8 mouse cellular contexts compared by ENCODE assay signal in genomic region chr4:133967866-133968149, GRCm38 (mm10). TPM values are rescaled to one million over a fixed set of nuclear protein-coding genes. Genes with fewer than 3 reads are reported as not detected.
DNase-seq lines count a peak whose midpoint lies in the region; ATAC-seq lines count a peak whose summit lies in the region.

No protein-coding gene starts in this region.

- no peaks in the 10 kb centered on the region for H3K27me3 ChIP-seq in intestine, embryonic 16.5 days (replicated peaks; ENCODE audit: control insufficient read depth, insufficient read depth, low read length)

- intact Hi-C loops in gastrocnemius, postnatal 36 days (cut with DNase I), result loop anchor here (2.0 kb wide), 2 partner anchors 33 to 57 kb away; partner anchors contain the start of gene Dhdds
- intact Hi-C loops in left cerebral cortex, postnatal 25 days (cut with DNase I), result loop anchor here (1.0 kb wide), 1 partner anchor 57 kb away; no protein-coding TSS in a partner anchor

- peak overlapping the region; percentile 97 for H3K9ac ChIP-seq in intestine, embryonic 16.5 days (ENCODE audit: low read depth, low read length)

- WGBS in intestine, embryonic 16.5 days, result 0% methylated on average over 28 of the region's 29 CpGs

- peak overlapping the region; percentile 97 for H3K4me2 ChIP-seq in intestine, embryonic 16.5 days (ENCODE audit: low read depth, low read length)

- peaks cover 17% of the 10 kb centered on the region for H3K4me1 ChIP-seq in intestine, embryonic 16.5 days (ENCODE audit: control insufficient read depth, insufficient read depth, low read length)

- no peaks in the 10 kb centered on the region for H3K9me3 ChIP-seq in intestine, embryonic 16.5 days (ENCODE audit: control insufficient read depth, low read length)

- H3K27ac ChIP-seq in intestine, embryonic 16.5 days (ENCODE audit: low read length), result peak overlapping the region; percentile 100

- DNase-seq in adrenal gland, adult 8-10 months, result peak; percentile 87
- peak; percentile 95 for DNase-seq in embryo, embryonic 11.5 days (ENCODE audit: low read depth, low spot score)
- DNase-seq in gastrocnemius, postnatal 36 days, result peak; percentile 78 to 85
- peak; percentile 91 to 95 for DNase-seq in left cerebral cortex, postnatal 25 days (ENCODE audit: low spot score in 2 of 2)
- DNase-seq in mesoderm, embryonic 11.5 days (ENCODE audit: low read depth, low spot score), result peak; percentile 98
- DNase-seq in right cerebral cortex, postnatal 25 days, result peak; percentile 89
- DNase-seq in urinary bladder, postnatal 4 days (ENCODE audit: low spot score in 2 of 2), result peak; percentile 90 to 94

- ATAC-seq in intestine, embryonic 16.5 days, result peak; percentile 86

- H3K4me3 ChIP-seq in intestine, embryonic 16.5 days (ENCODE audit: low read length), result peak overlapping the region; percentile 78

- peaks cover 18% of the 10 kb centered on the region for H3K36me3 ChIP-seq in intestine, embryonic 16.5 days (ENCODE audit: control insufficient read depth, insufficient read depth, low read length)

RNA-seq across cellular contexts. Expression of gene Hmgn2, which starts 0.6 kb away (rescaled TPM):
- total RNA-seq in adrenal gland, adult 8-10 months (2022), result 100 to 1,000 TPM; 127 to 139 (median 136) TPM
- total RNA-seq in gastrocnemius, postnatal 36 days (2021), result 10 to 100 TPM; 31.8 to 54.4 TPM
- polyA plus RNA-seq in intestine, embryonic 16.5 days (2015; fragmentation: Nextera tagmentation; extraction: Ambion mirVana), result 1,469 and 1,670 TPM in 2 replicates
- 100 to 1,000 TPM in 1 of 2 experiments, 10 to 100 TPM in 1; 95.1 to 113 TPM for total RNA-seq in left cerebral cortex, postnatal 25 days (2021)

RNA-seq across cellular contexts. Expression of gene Dhdds, which starts 32.9 kb away (rescaled TPM):
- total RNA-seq in adrenal gland, adult 8-10 months (2022), result 10 to 100 TPM; 48.8 to 57.7 (median 57.0) TPM
- 10 to 100 TPM; 10.5 to 10.9 TPM for total RNA-seq in gastrocnemius, postnatal 36 days (2021)
- 41.3 and 45.4 TPM in 2 replicates for polyA plus RNA-seq in intestine, embryonic 16.5 days (2015; fragmentation: Nextera tagmentation; extraction: Ambion mirVana)
- 10 to 100 TPM; 60.5 to 66.1 TPM for total RNA-seq in left cerebral cortex, postnatal 25 days (2021)

RNA-seq across cellular contexts. Expression of gene Lin28a, which starts 50.8 kb away (rescaled TPM):
- total RNA-seq in adrenal gland, adult 8-10 months (2022), result not detected
- total RNA-seq in gastrocnemius, postnatal 36 days (2021), result 1 to 10 TPM in 1 of 2 experiments, under 1 TPM in 1; 0.28 to 1.1 TPM
- polyA plus RNA-seq in intestine, embryonic 16.5 days (2015; fragmentation: Nextera tagmentation; extraction: Ambion mirVana), result 0.10 TPM in 2 replicates
- total RNA-seq in left cerebral cortex, postnatal 25 days (2021), result not detected

Comparison
In these comparisons a context has a peak if more than half of its experiments do, and no peak if none do; other contexts are left out.
1. Peak in every context shown above with its lines: DNase-seq, ATAC-seq, H3K4me3 ChIP-seq and H3K27ac ChIP-seq.
2. RNA of gene Dhdds, which starts 32.9 kb away (total RNA-seq): 60.5 to 66.1 TPM in left cerebral cortex, postnatal 25 days and 48.8 to 57.7 TPM in adrenal gland, adult 8-10 months; 10.5 to 10.9 TPM in gastrocnemius, postnatal 36 days; every median in the first group is over 4 times any median in the second.